In genomic region chr1:51968994-51969393, GRCm38 (mm10) we compare ENCODE assay signal across 13 mouse cellular contexts. TPM values are rescaled to one million over a fixed set of nuclear protein-coding genes. Genes with fewer than 3 reads are reported as not detected.
DNase-seq lines count a peak whose midpoint lies in the region; ATAC-seq and TF ChIP-seq lines count a peak whose summit lies in the region.
"Had no signal": no experiment of that assay in that cellular context is flagged by ENCODE, and none has a peak within 500 bp of the region (broad histone marks: within the 10 kb centered on the region; RNA-seq: fewer than 3 reads in every experiment).

No protein-coding gene starts in this region.

- no peak overlapping the region for H3K4me2 ChIP-seq in hindbrain, embryonic 14.5 days (replicated peaks)
- H3K4me2 ChIP-seq in hindbrain, embryonic 11.5 days (replicated peaks; ENCODE audit: low read depth, low read length): no peak overlapping the region
- H3K4me2 ChIP-seq in embryonic facial prominence, embryonic 14.5 days (ENCODE audit: low read depth, low read length): no peak overlapping the region
- no peak overlapping the region for H3K4me2 ChIP-seq in liver, postnatal 0 days (ENCODE audit: low read depth, low read length)
- H3K4me2 ChIP-seq: embryonic facial prominence, embryonic 15.5 days; kidney, embryonic 15.5 days; liver, embryonic 15.5 days had no signal

- no peak overlapping the region for H3K9ac ChIP-seq in hindbrain, embryonic 14.5 days
- H3K9ac ChIP-seq in hindbrain, embryonic 11.5 days (ENCODE audit: low read depth, low read length): no peak overlapping the region
- H3K9ac ChIP-seq in embryonic facial prominence, embryonic 14.5 days (ENCODE audit: low read depth, low read length): no peak overlapping the region
- no peak overlapping the region for H3K9ac ChIP-seq in liver, postnatal 0 days (replicated peaks)
- H3K9ac ChIP-seq: embryonic facial prominence, embryonic 15.5 days; kidney, embryonic 15.5 days; liver, embryonic 15.5 days had no signal

- H3K4me1 ChIP-seq in hindbrain, embryonic 14.5 days (replicated peaks; ENCODE audit: control insufficient read depth, insufficient read depth, low read length): no peaks in the 10 kb centered on the region
- H3K4me1 ChIP-seq in hindbrain, embryonic 11.5 days (replicated peaks; ENCODE audit: control insufficient read depth, insufficient read depth, low read length): no peaks in the 10 kb centered on the region
- no peaks in the 10 kb centered on the region; the same call in 1 of the 2 replicates for H3K4me1 ChIP-seq in embryonic facial prominence, embryonic 14.5 days (ENCODE audit: control insufficient read depth, insufficient read depth, low read length)
- no peaks in the 10 kb centered on the region for H3K4me1 ChIP-seq in liver, postnatal 0 days (ENCODE audit: insufficient read depth)
- H3K4me1 ChIP-seq: kidney, embryonic 15.5 days; liver, embryonic 15.5 days had no signal

- TF ChIP-seq CTCF in liver, postnatal 0 days (IDR thresholded peaks at IDR 0.05; ENCODE audit: low read depth): no peak

- no peaks in the 10 kb centered on the region for H3K9me3 ChIP-seq in hindbrain, embryonic 14.5 days (ENCODE audit: control insufficient read depth, low read length)
- no peaks in the 10 kb centered on the region for H3K9me3 ChIP-seq in hindbrain, embryonic 11.5 days (ENCODE audit: control insufficient read depth, low read length)
- H3K9me3 ChIP-seq in embryonic facial prominence, embryonic 14.5 days (ENCODE audit: control insufficient read depth, low read length): no peaks in the 10 kb centered on the region
- no peaks in the 10 kb centered on the region for H3K9me3 ChIP-seq in liver, postnatal 0 days (ENCODE audit: low read length)
- H3K9me3 ChIP-seq: embryonic facial prominence, embryonic 15.5 days; kidney, embryonic 15.5 days; liver, embryonic 15.5 days had no signal

- no peaks in the 10 kb centered on the region for H3K36me3 ChIP-seq in hindbrain, embryonic 14.5 days (replicated peaks; ENCODE audit: control insufficient read depth, insufficient read depth)
- no peaks in the 10 kb centered on the region for H3K36me3 ChIP-seq in hindbrain, embryonic 11.5 days (ENCODE audit: control insufficient read depth, insufficient read depth, low read length)
- H3K36me3 ChIP-seq in embryonic facial prominence, embryonic 14.5 days (ENCODE audit: control insufficient read depth, insufficient read depth, low read length): no peaks in the 10 kb centered on the region
- no peaks in the 10 kb centered on the region for H3K36me3 ChIP-seq in liver, postnatal 0 days (replicated peaks; ENCODE audit: insufficient read depth, low read length)
- H3K36me3 ChIP-seq: embryonic facial prominence, embryonic 15.5 days; kidney, embryonic 15.5 days; liver, embryonic 15.5 days had no signal

- no peak overlapping the region for H3K27ac ChIP-seq in hindbrain, embryonic 14.5 days
- no peak overlapping the region for H3K27ac ChIP-seq in hindbrain, embryonic 11.5 days (ENCODE audit: low read depth, low read length)
- no peak overlapping the region for H3K27ac ChIP-seq in embryonic facial prominence, embryonic 14.5 days (replicated peaks; ENCODE audit: low read depth, low read length)
- H3K27ac ChIP-seq in liver, postnatal 0 days (ENCODE audit: low read depth): no peak overlapping the region
- H3K27ac ChIP-seq: embryonic facial prominence, embryonic 15.5 days; kidney, embryonic 15.5 days; liver, embryonic 15.5 days had no signal

- 24% methylated on average over 1 of the region's 1 CpGs for WGBS in hindbrain, embryonic 14.5 days
- WGBS in hindbrain, embryonic 11.5 days: 67% methylated on average over 1 of the region's 1 CpGs
- WGBS in embryonic facial prominence, embryonic 14.5 days: 15% methylated on average over 1 of the region's 1 CpGs
- 53% methylated on average over 1 of the region's 1 CpGs for WGBS in liver, postnatal 0 days (ENCODE audit: insufficient replicate concordance)

- peak; percentile 55; the same call in 1 of the 2 replicates for ATAC-seq in hindbrain, embryonic 14.5 days (ENCODE audit: low FRiP score)
- no peak for ATAC-seq in hindbrain, embryonic 11.5 days (ENCODE audit: low FRiP score)
- peak; percentile 79 for ATAC-seq in embryonic facial prominence, embryonic 14.5 days (ENCODE audit: low read depth)
- no peak for ATAC-seq in liver, postnatal 0 days

- H3K4me3 ChIP-seq in hindbrain, embryonic 14.5 days (replicated peaks; ENCODE audit: low read length): no peak overlapping the region
- no peak overlapping the region for H3K4me3 ChIP-seq in hindbrain, embryonic 11.5 days (ENCODE audit: low read depth, low read length)
- H3K4me3 ChIP-seq in embryonic facial prominence, embryonic 14.5 days (ENCODE audit: low read depth, low read length): no peak overlapping the region
- no peak overlapping the region for H3K4me3 ChIP-seq in liver, postnatal 0 days (ENCODE audit: low read depth, low read length)
- H3K4me3 ChIP-seq: embryonic facial prominence, embryonic 15.5 days; kidney, embryonic 15.5 days; liver, embryonic 15.5 days had no signal

- no peaks in the 10 kb centered on the region for H3K27me3 ChIP-seq in hindbrain, embryonic 14.5 days (ENCODE audit: control insufficient read depth, insufficient read depth, low read length)
- no peaks in the 10 kb centered on the region for H3K27me3 ChIP-seq in hindbrain, embryonic 11.5 days (ENCODE audit: control insufficient read depth, insufficient read depth, low read length)
- no peaks in the 10 kb centered on the region for H3K27me3 ChIP-seq in embryonic facial prominence, embryonic 14.5 days (replicated peaks; ENCODE audit: control insufficient read depth, insufficient read depth, low read length)
- H3K27me3 ChIP-seq in liver, postnatal 0 days (ENCODE audit: insufficient read depth, low read length): no peaks in the 10 kb centered on the region
- H3K27me3 ChIP-seq: CH12.LX; embryonic facial prominence, embryonic 15.5 days; kidney, embryonic 15.5 days; liver, embryonic 15.5 days had no signal

- TF ChIP-seq EP300 in liver, postnatal 0 days (IDR thresholded peaks at IDR 0.05; ENCODE audit: low read depth): no peak

- DNase-seq in hindbrain, embryonic 14.5 days (ENCODE audit: low spot score): peak; percentile 62
- DNase-seq in hindbrain, embryonic 11.5 days (ENCODE audit: low spot score): no peak
- peak; percentile 8 for DNase-seq in right cerebral cortex, postnatal 4 days
- no peak for DNase-seq in right cerebral cortex, postnatal 25 days
- DNase-seq in embryonic facial prominence, embryonic 14.5 days (ENCODE audit: low spot score): peak; percentile 87
- no peak for DNase-seq in liver, postnatal 0 days
- DNase-seq in liver: no peak
- DNase-seq: gastrocnemius, postnatal 25 days; heart, postnatal 36 days had no signal

RNA-seq across cellular contexts. Expression of gene Stat4, which starts 18.0 kb away (rescaled TPM):
- 0.50 and 0.90 TPM in 2 replicates for polyA plus RNA-seq in hindbrain, embryonic 14.5 days (2014; fragmentation: Nextera tagmentation; extraction: Ambion mirVana)
- 0.93 and 0.95 TPM in 2 replicates for polyA plus RNA-seq in hindbrain, embryonic 11.5 days (2014; fragmentation: Nextera tagmentation; extraction: Ambion mirVana)
- polyA plus RNA-seq in embryonic facial prominence, embryonic 14.5 days (2014; fragmentation: Nextera tagmentation; extraction: Ambion mirVana): 0.92 and 1.1 TPM in 2 replicates
- polyA plus RNA-seq in liver, postnatal 0 days (2015; fragmentation: Nextera tagmentation; extraction: Ambion mirVana): 1.1 and 1.4 TPM in 2 replicates

RNA-seq across cellular contexts. Expression of gene Myo1b, which starts 53.1 kb away (rescaled TPM):
- polyA plus RNA-seq in hindbrain, embryonic 14.5 days (2014; fragmentation: Nextera tagmentation; extraction: Ambion mirVana): 74.5 and 81.5 TPM in 2 replicates
- polyA plus RNA-seq in hindbrain, embryonic 11.5 days (2014; fragmentation: Nextera tagmentation; extraction: Ambion mirVana): 116 and 156 TPM in 2 replicates
- polyA plus RNA-seq in embryonic facial prominence, embryonic 14.5 days (2014; fragmentation: Nextera tagmentation; extraction: Ambion mirVana): 87.7 and 91.3 TPM in 2 replicates
- 10.7 and 12.6 TPM in 2 replicates for polyA plus RNA-seq in liver, postnatal 0 days (2015; fragmentation: Nextera tagmentation; extraction: Ambion mirVana)

Comparison
In these comparisons a context has a peak if more than half of its experiments do, and no peak if none do; other contexts are left out.
1. ATAC-seq: peak in hindbrain, embryonic 14.5 days (single experiment) and embryonic facial prominence, embryonic 14.5 days (single experiment); none in hindbrain, embryonic 11.5 days (single experiment) and liver, postnatal 0 days (single experiment).
2. DNase-seq: peak in hindbrain, embryonic 14.5 days (single experiment), right cerebral cortex, postnatal 4 days (single experiment) and embryonic facial prominence, embryonic 14.5 days (single experiment); none in hindbrain, embryonic 11.5 days (single experiment), right cerebral cortex, postnatal 25 days (single experiment), liver, postnatal 0 days (single experiment) and liver (single experiment).